Mouse (Mus musculus): ENCODE measurements around the gene Tmem185b. TPM values are rescaled to one million over a fixed set of nuclear protein-coding genes. Genes with fewer than 3 reads are reported as not detected.
A peak's percentile ranks its signal among the peaks of the same experiment; 100 is the strongest.

Gene Tmem185b
- total RNA-seq (2021): 1 to 10 TPM; 4.5 to 5.9 TPM
- long read RNA-seq, experiment 1, transcript Tmem185b-202 (1 exons, 2,824 nt): major isoform, 11 of 11 reads
- long read RNA-seq, experiment 1, partial matches to known transcripts: 0 of 11 reads
- long read RNA-seq, experiment 1, other reads (novel, unspliced or antisense): 0 of 11 reads
- long read RNA-seq, experiment 2, transcript Tmem185b-202 (1 exons, 2,824 nt): major isoform, 5 of 6 reads
- long read RNA-seq, experiment 2, partial matches to known transcripts: 0 of 6 reads
- long read RNA-seq, experiment 2, other reads (novel, unspliced or antisense): 0 of 6 reads

DNA sequence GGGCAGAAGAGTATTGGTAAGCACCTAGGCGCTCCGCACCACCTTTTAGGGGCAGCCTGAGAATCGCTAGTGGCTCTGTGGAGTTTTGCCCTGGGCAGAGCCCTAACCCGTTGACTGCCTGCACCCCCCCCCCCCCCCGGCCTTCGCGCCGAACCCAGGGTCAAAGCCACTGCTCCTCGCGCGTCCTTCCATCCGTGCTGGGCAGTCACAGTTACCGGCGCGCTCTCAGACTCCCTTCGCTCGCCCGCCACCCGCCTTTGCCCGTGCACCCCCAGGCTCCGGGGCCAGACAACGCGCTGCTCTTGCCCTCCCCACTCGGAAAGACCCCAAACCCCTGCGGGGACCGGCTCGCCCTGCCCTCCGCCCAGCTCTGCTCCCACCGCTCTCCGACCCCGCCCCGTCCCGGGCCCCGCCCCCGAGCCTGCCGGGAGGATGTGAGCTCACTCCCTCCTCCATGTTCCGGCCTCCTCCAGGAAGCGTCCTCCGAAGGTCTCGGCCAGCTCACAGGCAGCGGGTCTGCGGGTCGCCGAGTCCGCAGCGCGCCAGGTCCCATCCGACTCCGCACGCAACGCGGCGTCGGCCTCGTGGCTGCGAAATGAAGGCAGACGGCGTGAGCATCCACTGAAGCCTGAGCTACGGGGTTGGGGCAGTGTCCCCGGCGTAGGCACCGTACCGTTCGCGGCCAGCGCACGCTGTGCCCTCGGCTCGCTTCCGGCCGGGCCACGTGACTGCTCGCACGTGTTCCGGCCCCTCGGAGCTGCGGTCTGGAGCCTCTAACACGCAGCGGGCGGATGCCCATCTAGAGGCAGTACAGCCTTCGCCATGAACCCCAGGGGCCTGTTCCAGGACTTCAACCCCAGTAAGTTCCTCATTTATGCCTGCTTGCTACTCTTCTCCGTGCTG is at the start of gene Tmem185b:
Tmem185b (plus strand) TSS at position 472 of the 903 bp plus-strand sequence.
- DNase-seq (ENCODE audit: low spot score): peak; percentile 89

DNA sequence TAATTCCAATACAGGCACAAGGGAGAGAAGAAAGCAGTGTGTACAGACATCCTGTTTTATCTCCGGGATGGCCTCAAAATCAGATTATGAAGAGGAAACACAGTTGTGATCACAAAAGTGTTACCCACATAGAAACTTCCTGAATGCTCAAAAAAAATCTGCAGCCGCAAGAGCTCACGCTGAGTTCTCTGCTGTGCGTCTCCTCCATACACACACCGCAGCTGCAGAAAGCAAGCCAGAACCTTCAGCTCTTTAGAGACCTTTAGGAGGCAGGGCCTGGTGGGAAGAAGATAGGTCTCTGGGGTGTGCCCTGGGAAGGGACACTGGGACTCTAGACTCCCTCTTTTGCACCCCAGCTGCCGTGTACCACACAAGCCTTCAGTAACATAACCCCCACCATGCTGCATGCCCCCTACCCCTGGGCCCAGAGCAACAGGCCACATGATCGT is 49.0 kb upstream of the Tmem185b start:
- DNase-seq (ENCODE audit: low spot score): no peak

DNA sequence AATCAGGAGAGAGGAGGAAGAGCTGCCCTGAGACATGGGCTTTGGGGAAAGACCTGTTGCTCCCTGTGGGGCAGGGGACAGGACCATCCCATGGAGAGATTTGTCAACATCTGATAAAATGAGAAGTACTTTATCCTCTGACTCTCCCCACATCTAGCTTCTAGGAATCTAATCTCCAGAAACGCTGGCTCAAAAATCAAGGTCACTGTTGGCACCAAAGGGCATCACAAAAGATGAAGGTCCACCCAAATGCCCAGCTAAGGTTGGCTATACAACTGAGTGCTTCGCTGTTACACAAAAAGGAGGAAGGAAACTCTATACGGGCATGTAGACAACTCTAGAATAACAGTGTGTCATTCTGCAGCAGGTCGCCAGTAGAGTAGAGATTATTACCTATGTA is 46.3 kb upstream of the Tmem185b start:
- no peak for DNase-seq (ENCODE audit: low spot score)

DNA sequence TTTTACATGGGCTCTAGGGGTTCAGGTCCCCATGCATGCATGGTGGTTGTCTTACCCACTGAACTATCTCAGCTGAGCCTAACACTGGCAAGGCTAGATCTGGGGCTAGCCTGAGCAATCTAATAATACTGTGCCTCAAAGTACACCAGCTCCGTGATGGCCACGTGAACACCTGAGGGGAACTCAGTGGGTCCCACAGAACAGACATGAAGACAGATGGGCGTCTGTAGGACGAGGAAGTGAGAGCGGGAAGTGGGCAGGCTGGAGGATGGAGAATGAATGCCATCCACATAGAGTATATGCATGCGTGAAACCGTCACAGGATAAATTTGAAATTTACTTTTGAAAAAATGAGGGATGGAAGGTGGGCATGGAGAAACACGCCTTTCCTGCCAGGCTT is 45.3 kb upstream of the Tmem185b start:
- DNase-seq (ENCODE audit: low spot score): no peak

DNA sequence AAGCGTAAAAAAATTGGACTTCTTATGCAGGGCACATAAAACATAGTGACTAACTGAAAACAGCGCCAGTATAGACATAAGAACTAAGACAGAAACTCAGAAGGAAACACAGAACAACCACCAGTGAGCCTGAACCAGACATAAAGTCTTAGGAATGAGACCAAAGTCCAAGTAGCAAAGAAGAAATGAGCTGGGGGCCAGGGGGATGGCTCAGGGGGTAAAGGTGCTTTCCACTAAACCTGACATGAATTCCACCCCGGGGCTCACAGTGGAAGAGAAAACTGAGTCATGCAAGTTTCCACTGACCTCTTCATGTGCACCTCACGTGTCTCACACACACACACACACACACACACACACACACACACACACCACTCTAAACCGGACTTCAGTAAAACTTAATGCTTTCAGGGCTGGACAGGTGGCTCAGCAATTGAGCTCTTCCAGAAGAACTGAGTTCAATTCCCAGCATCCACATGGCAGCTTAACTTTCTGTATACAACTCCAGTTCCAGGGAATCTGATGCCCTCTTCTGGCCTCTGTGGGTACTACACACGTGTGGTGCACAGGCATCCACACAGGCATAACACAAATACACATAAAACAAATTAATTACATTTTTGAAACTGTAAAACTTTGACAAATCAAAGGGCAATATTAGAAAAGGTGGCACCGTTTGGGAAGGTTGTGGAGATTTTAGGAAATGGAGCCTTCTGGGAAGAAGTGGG is 44.6 kb upstream of the Tmem185b start:
- DNase-seq (ENCODE audit: low spot score): no peak

DNA sequence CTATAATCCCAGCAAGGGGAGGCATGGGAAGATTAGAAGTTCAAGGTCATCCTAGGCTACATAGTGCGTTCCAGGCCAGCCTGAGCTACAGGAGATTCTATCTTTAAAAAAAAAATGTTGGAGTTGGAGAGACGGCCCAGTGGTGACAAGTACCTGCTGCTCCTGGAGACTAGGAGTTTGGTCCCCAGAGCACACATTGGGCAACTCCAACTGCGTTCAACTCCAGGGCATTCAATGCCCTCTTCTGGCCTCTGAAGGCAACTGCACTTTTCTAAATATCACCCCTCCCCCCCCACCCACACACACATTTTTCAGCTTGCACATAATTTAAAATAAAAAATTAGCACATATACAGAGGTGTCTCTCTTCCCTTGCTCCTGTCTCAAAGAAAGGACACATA is 43.1 kb upstream of the Tmem185b start:
- no peak for DNase-seq (ENCODE audit: low spot score)

DNA sequence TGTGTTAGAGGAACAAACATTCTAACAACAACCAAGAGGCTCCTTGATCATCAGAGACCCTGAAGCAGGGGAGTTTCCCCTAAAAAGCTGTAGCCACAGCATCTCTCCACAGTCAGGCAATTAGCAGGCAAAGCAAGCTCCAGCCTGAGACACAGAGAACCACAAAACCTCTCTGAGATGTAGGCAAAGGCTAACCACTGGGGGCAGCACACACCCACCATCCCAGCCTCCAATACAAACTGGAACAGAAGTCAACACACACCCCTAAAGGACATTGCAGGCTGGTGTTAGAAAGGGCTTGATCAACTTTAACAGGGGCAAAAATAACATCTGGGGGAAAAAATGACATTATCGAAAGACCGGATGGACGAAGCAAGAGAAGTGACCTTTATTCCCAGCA is 41.5 kb upstream of the Tmem185b start:
- no peak for DNase-seq (ENCODE audit: low spot score)

DNA sequence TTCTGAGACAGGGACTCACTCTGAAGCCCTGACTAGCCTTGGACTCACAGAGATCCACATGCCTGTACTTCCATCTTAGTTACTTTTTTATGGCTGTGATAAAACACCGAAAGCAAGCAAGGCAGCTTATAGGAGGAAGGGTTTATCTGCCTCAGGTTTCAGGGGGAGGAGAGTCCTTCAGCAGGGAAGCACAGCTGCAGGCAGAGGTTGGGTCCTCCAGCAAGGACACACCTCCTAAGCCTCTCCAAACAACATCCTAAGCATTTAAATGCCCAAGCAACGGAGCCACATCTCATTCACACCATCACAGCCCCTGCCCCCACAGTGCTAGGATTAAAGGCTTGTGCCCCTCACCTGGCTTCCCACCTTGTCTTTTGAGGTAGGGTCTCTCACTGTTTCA is 40.1 kb upstream of the Tmem185b start:
- DNase-seq (ENCODE audit: low spot score): no peak

DNA sequence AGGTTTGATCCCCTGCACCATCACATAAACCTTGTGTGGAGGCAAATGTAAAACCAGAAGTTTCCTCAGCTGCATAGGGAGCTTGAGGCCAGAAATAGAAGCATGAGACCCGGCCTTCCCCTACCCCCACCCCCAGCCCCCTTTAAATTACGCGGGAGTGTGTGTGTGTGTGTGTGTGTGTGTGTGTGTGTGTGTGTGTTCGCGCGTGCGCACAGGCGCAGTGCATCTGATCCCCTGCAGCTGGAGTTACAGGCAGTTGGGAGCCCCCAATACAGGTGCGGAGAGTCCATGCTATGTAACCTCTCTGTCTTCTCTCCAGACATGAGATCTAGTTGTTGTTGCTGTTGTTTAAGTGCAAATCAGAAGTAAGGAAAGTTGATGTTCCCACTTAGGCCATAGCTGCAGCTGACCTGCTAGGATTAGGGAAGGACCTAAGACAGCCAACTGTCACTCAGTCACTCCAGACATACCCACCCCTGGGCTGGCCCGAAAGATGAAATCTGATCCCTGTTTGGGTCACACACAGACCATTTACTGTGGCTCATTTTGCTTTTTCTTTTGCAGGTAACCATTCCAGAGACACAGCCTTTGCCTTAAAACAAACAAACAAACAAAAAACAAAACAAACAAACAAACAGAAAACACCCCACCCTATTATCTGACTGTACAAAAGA is 37.9 kb upstream of the Tmem185b start:
- DNase-seq (ENCODE audit: low spot score): no peak

DNA sequence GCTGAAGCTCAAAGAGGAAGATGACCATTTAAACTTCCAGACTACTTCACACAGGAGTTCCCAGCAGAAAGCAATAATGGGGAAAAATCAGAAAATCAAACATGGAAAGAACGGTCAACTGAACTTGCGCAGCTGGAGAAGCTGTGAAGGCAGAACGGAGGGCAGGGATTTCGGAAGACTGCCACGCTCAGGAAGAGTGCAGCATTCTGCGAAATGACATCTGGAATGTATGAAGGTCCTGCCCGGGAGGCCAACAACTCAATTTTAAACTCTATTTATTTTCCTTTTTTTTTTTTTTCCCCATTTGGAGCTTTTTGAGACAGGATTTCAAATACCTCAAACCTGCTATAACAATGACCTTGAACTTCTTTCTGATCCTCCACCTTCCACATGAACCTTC is 35.2 kb upstream of the Tmem185b start:
- DNase-seq (ENCODE audit: low spot score): no peak

DNA sequence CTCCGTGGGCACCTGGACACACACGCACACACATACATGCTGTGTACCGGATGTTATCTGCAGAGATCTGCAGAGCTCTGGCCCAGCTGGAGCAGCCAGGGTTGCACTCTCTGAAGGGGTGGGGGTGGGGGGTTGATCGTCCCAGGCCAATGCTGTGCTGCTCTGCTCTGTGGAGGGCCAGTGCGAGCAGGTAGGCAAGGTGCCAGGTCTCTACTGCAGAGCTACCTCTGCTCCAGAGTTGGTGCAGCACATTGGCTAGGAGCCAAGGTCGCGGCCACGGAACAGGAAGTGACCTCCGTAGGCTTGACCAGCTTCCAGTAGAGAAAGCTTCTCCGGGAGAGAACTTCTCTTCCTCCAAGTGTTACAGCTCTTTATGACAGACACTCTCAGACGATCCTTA is 33.9 kb upstream of the Tmem185b start:
- DNase-seq (ENCODE audit: low spot score): peak; percentile 70

DNA sequence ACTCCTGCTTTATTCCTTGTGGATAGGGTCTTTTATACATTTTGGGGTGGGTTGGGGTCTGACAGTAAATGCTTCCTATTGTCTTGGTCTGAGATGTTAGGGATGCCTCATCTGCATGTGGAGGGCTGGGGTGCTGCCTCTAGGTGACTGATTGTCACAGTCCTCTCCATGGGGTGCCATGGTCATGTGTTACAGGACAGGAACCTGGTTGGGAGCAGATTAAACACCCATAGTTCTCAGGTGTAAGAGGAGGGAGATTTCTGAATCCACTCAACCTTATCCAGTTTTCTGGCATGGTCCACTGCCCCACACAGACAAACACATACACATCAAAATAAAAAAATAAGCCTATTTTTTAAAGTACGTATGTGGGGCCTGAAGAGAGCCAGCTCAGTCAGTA is 33.5 kb upstream of the Tmem185b start:
- no peak for DNase-seq (ENCODE audit: low spot score)

DNA sequence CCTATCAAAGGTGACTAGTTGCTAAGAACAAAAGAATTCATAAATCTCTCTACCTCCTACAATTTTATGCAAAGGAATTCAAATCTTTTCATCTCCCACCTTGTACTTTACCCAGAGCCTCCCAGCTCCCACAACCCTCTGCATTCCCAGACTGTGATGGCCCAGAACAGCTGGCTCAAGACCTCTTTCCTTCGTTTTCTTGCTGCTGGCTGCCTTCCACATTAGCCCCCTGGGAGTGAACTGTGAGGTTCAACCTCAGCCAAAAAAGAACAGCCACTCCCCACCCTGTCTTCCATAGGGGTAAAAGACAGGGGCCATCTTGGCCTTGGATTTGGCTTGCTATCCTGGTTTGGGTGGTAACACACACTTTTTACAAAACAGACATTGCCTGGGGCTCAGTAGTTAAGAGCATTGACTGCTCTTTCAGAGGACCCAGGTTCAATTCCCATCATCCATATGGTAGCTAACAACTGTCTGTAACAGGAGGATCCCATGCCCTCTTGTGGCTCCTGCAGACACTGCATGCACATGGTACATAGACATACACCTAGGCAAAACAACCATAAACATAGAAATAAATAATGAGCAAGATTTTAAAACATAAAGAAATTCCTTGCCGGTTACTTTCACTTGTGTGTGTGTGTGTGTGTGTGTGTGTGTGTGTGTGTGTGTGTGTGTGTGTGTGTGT is 31.8 kb upstream of the Tmem185b start:
- DNase-seq (ENCODE audit: low spot score): peak; percentile 42

DNA sequence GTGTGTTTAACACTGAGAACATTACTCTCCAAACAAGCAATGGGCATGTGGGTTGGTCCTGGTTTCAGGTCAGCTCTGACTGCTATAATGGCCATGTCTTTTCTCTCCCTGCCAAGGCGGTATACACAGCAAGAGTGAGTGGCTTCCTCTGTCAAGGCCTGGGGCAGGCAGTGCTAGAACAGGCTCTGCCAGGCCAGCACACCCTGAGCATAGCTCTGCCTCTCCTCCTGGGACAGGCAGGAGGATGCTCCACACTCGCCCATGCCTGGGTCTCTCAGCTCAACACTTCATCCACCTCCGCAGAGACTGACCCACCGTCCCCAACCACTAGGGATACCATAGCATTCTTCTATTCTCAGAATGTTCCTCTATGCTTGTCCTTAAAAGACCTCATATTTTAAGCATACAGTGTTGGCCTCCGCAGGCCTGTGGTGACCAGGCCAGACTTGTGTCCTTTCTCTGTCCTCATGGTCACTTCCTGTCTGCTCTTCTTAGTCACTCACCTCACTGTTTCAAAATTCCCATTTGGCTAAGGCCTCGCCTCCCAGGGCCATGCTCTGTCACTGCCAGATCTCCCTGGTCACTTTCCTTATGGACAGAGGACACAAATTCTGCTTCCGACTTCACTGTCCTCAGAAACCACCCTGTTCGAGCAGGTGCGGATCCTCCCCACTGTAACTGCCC is 31.1 kb upstream of the Tmem185b start:
- no peak for DNase-seq (ENCODE audit: low spot score)

DNA sequence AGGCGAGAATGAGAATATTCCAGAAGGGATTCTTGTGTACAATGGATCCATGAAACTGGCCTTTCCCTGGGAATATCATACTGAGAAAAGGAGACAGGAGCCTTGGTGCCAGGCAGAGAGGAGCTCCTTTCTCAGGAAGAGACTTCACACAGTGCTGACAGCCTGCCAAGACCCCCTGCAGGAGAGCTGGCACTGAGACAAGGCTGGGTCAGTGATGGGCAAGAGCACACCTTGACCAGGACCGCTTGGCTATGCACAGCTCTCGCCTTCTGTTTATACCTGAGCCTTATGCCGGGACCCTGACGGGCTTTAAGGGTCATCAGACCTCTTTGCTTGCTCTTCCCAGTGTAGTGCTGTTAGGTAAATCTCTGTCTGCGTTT is 30.6 kb upstream of the Tmem185b start:
- no peak for DNase-seq (ENCODE audit: low spot score)

DNA sequence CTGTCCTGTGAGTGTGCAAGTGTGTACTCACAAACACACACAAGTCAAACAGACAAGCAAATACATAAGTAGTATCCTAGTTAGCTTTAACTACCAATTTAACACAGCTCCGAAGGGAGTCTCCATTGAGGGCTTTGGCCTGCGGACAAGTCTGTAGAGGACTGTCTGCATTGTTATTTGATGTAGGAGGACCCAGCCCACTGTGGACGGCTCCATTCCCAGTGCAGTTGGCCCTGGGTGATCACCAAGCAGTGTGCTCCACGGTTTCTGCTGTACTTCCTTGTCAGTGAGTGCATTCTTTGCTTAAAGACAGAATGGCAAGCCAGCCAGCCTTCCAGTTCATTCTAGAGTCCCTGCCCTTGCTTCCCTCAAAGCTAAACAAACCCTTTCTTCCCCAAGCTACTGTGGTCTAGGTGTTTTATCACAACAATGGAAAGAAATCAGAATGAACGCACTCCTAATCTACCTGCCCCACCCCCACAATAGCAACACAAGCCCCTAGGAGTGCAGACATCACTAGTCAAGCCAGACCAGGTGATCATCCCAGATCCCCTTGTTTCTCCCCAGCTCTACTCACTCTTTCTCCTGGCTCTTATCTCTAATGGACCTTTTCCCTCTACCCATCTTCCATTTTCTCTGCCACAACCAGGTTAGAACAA is 28.5 kb upstream of the Tmem185b start:
- no peak for DNase-seq (ENCODE audit: low spot score)

DNA sequence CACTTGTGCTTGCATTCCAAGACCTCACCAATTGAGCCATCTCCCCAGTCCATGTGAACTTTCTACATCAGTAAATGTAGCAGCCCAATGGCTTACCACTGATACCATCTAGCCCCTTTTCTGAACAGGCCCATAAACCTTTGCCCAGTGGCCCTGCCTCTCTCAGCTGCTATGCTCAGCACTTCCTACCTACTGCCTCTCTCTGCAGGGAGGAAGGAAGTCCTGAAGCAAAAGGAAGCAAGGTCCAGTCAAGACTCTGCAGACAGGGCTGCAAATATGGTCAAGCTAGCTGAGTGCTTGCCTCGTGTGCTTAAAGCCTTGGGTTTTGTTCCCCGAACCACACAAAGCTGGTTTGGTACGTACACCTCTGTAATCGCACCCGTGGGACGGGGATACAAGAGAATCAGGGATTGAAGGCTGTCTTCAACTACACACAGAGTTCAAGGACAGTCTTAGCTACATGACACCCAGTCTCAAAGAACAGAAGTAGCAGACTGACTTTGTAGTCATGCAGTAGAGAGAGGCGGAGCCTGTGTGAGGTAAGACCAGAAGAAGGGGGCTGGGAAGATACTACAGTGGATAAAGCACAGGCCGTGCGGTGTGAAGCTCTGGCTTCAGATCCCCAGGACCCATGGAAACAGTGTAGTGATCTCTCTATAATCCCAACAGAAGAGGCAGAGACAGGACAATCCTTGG is 27.3 kb upstream of the Tmem185b start:
- no peak for DNase-seq (ENCODE audit: low spot score)

DNA sequence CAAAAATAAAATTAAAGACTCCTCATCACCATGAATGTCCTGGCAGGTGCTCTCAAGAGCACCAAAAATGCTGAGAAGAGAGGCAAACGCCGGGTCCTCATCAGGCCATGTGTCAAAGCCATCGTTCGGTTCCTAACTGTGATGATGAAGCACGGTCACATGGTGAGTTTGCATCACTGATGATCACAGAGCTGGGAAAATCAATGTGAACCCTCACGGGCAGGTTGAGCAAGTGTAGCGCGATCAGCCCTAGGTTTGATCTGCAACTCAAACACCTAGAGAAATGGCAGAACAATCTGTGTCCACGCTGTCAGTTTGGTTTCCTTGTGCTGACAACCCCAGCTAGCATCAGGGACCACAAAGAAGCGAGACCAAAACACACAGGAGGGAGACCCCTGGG is 26.5 kb upstream of the Tmem185b start:
- DNase-seq (ENCODE audit: low spot score): no peak

DNA sequence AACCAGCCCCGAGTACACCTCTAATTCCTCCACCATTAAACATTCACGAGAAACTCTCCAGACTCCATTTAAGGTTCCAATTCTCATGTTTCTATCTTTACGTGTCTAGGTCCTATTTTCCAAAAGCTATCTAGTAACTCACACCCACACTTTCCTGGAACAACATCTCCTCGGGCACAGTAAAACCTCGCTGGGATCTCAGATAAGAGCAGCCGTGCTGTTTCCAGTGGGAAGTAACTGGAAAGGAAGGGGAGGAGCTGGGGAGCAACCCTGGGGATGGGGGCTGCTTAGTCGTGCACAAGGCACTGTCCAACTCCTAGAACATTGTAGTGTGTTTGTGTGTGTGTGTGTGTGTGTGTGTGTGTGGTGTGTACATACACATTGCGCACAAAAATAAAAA is 24.1 kb upstream of the Tmem185b start:
- DNase-seq (ENCODE audit: low spot score): no peak
